Mouse (Mus musculus): ENCODE results near the gene Urb2.

DNA sequence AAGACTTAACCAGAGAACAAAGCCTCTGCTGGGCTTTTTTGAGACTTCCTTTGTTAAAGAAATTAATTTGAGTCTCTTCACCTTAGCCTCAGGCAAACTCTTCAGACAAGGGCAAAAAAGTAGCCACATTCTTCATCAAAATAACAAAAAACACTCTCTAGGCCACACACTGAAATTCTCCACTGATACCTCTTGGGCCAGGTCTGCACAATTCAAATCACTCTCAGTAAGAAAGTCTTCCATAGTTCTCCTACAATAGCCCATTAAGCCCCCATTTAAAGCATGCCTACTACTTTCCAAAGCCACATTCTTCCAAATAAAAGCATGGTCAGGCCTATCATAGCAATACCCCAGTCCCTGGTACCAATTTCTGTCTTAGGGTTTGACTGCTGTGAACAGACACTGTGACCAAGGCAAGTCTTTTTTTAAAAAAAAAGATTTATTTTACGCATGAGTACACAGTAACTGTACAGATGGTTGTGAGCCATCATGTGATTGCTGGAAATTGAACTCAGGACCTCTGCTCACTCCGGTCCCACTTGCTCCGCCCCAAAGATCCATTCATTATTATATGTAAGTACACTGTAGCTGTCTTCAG, 9.2 kb upstream of the Urb2 start:
- TF ChIP-seq CTCF (IDR thresholded peaks at IDR 0.05) = no peak
- no peak for TF ChIP-seq EP300 (IDR thresholded peaks at IDR 0.05; ENCODE audit: insufficient read depth, low read depth, low read length)
- TF ChIP-seq POLR2A (IDR thresholded peaks at IDR 0.05; ENCODE audit: insufficient read depth, low read depth, low read length) = no peak
